Mouse (Mus musculus) CH12.LX (cell line): ENCODE measurements around the gene Sumo2. TPM values are rescaled to one million over a fixed set of nuclear protein-coding genes. Genes with fewer than 3 reads are reported as not detected.

Experiments used
- DNase-seq: peaks from one replicate; pipeline ENCODE4 v3.0.0-alpha.2; 2013; ENCODE audit errors: extremely low read depth
- H3K27ac ChIP-seq: 2 replicates; pipeline ENCODE4 v1.5.1; 2012; ENCODE audit warnings: low read depth, mild to moderate bottlenecking, control low read depth, moderate library complexity; ENCODE audit not compliant: insufficient read depth
- H3K27me3 ChIP-seq: replicated peaks from 2 replicates; pipeline ENCODE3; 2012; ENCODE audit warnings: inconsistent platforms
- H3K36me3 ChIP-seq, 2 experiments: replicated peaks in 1 of 2; 2 replicates each; pipeline versions ENCODE3 to v1.6.1; 2012; ENCODE audit warnings: inconsistent platforms in 1 of 2, low read length in 1 of 2, mild to moderate bottlenecking in 1 of 2, mixed read lengths in 1 of 2, moderate library complexity in 1 of 2; ENCODE audit not compliant: control insufficient read depth in 1 of 2, insufficient read depth in 1 of 2
- H3K4me1 ChIP-seq, 2 experiments: 2 replicates each; pipeline ENCODE4 v1.6.1; 2012; ENCODE audit warnings: inconsistent platforms in 1 of 2, moderate library complexity in 1 of 2; ENCODE audit not compliant: insufficient read depth in 2 of 2, control insufficient read depth in 1 of 2
- H3K4me2 ChIP-seq: 2 replicates; pipeline ENCODE4 v1.6.1; 2012; ENCODE audit warnings: low read depth, mild to moderate bottlenecking, control low read depth; ENCODE audit not compliant: poor library complexity, insufficient read depth, severe bottlenecking
- H3K4me3 ChIP-seq, 3 experiments: fragments of 150-350 bp in 1 of 3; sonication (generic) in 1 of 3; replicated peaks in 1 of 3; 2 replicates each; pipeline versions ENCODE3 to v1.5.1; 2011 to 2012; ENCODE audit warnings: low read depth in 2 of 3, low read length in 2 of 3, mild to moderate bottlenecking in 2 of 3, moderate library complexity in 2 of 3, control low read depth in 1 of 3, improper control_type of control experiment in 1 of 3, inconsistent platforms in 1 of 3, mixed read lengths in 1 of 3; ENCODE audit not compliant: poor library complexity in 1 of 3
- H3K79me2 ChIP-seq: replicated peaks from 2 replicates; pipeline ENCODE4 v1.6.1; 2012; ENCODE audit warnings: mild to moderate bottlenecking, moderate library complexity; ENCODE audit not compliant: control insufficient read depth, poor library complexity, insufficient read depth, severe bottlenecking; ENCODE audit errors: extremely low read depth
- H3K9ac ChIP-seq: 2 replicates; pipeline ENCODE4 v1.6.1; 2012; ENCODE audit warnings: low read depth, mild to moderate bottlenecking, control low read depth, moderate library complexity; ENCODE audit not compliant: insufficient read depth
- H3K9me3 ChIP-seq: replicated peaks from 2 replicates; pipeline ENCODE3; 2012; ENCODE audit warnings: low read length, inconsistent platforms, mixed read lengths
- BHLHE40 ChIP-seq: IDR thresholded peaks from 2 replicates; pipeline ENCODE4 v1.6.1; 2011; ENCODE audit warnings: mild to moderate bottlenecking, low read depth, low read length, improper control_type of control experiment
- CHD1 ChIP-seq: IDR thresholded peaks from 2 replicates; pipeline ENCODE4 v1.6.1; 2012; ENCODE audit warnings: low read depth, low read length, improper control_type of control experiment, inconsistent platforms
- CTCF ChIP-seq, 2 experiments: IDR thresholded peaks in 1 of 2; conservative IDR thresholded peaks in 1 of 2; 2 replicates each; pipeline ENCODE4 v1.5.1; 2011 to 2012; ENCODE audit warnings: low read depth in 2 of 2, low read length in 2 of 2, improper control_type of control experiment in 1 of 2, inconsistent platforms in 1 of 2, mild to moderate bottlenecking in 1 of 2, moderate library complexity in 1 of 2
- E2F4 ChIP-seq: IDR thresholded peaks from 2 replicates; pipeline ENCODE4 v1.6.1; 2011; ENCODE audit warnings: low read depth, low read length, improper control_type of control experiment; ENCODE audit not compliant: insufficient replicate concordance
- ELF1 ChIP-seq: IDR thresholded peaks from 2 replicates; pipeline ENCODE4 v1.6.1; 2014; ENCODE audit warnings: low read depth, mild to moderate bottlenecking, inconsistent platforms, low read length, improper control_type of control experiment
- EP300 ChIP-seq: IDR thresholded peaks from 2 replicates; pipeline ENCODE4 v1.6.1; 2011; ENCODE audit warnings: low read length, improper control_type of control experiment
- ETS1 ChIP-seq: conservative IDR thresholded peaks from 2 replicates; pipeline ENCODE4 v1.6.1; 2012; ENCODE audit warnings: low read depth, mild to moderate bottlenecking, inconsistent platforms, low read length, improper control_type of control experiment, moderate library complexity
- HCFC1 ChIP-seq: IDR thresholded peaks from 2 replicates; pipeline ENCODE4 v1.6.1; 2012; ENCODE audit warnings: low read depth, mild to moderate bottlenecking, inconsistent platforms, low read length, improper control_type of control experiment
- IRF4 ChIP-seq: IDR thresholded peaks from 2 replicates; pipeline ENCODE4 v1.6.1; 2014; ENCODE audit warnings: low read depth, mild to moderate bottlenecking, inconsistent platforms, low read length, improper control_type of control experiment
- JUN ChIP-seq: IDR thresholded peaks from 2 replicates; pipeline ENCODE4 v1.6.1; 2011; ENCODE audit warnings: low read depth, mild to moderate bottlenecking, low read length, improper control_type of control experiment, moderate library complexity; ENCODE audit not compliant: insufficient read depth
- KAT2A ChIP-seq: IDR thresholded peaks from 2 replicates; pipeline ENCODE4 v1.6.1; 2012; ENCODE audit warnings: low read length, improper control_type of control experiment, inconsistent platforms; ENCODE audit not compliant: insufficient replicate concordance
- MAFK ChIP-seq: IDR thresholded peaks from 2 replicates; pipeline ENCODE4 v1.6.1; 2011; ENCODE audit warnings: low read length, improper control_type of control experiment; ENCODE audit not compliant: insufficient replicate concordance
- MAX ChIP-seq: IDR thresholded peaks from 2 replicates; pipeline ENCODE4 v1.6.1; 2011; ENCODE audit warnings: low read length, improper control_type of control experiment
- MAZ ChIP-seq: IDR thresholded peaks from 2 replicates; pipeline ENCODE4 v1.6.1; 2012; ENCODE audit warnings: low read depth, mild to moderate bottlenecking, inconsistent platforms, low read length, improper control_type of control experiment, moderate library complexity
- MEF2A ChIP-seq: IDR thresholded peaks from 2 replicates; pipeline ENCODE4 v1.6.1; 2014; ENCODE audit warnings: low read depth, mild to moderate bottlenecking, inconsistent platforms, low read length, improper control_type of control experiment, borderline replicate concordance
- MXI1 ChIP-seq: IDR thresholded peaks from 2 replicates; pipeline ENCODE4 v1.6.1; 2011; ENCODE audit warnings: mild to moderate bottlenecking, low read depth, low read length, improper control_type of control experiment
- MYC ChIP-seq: IDR thresholded peaks from 2 replicates; pipeline ENCODE4 v1.6.1; 2011; ENCODE audit warnings: low read depth, mild to moderate bottlenecking, improper control_type of control experiment, low read length
- PAX5 ChIP-seq: IDR thresholded peaks from 2 replicates; pipeline ENCODE4 v1.6.1; 2012; ENCODE audit warnings: low read length, inconsistent platforms, mixed read lengths
- POLR2AphosphoS2 ChIP-seq: IDR thresholded peaks from 2 replicates; pipeline ENCODE4 v1.6.1; 2011; ENCODE audit warnings: low read depth, low read length, improper control_type of control experiment
- RCOR1 ChIP-seq: conservative IDR thresholded peaks from 2 replicates; pipeline ENCODE4 v1.6.1; 2012; ENCODE audit warnings: low read depth, mild to moderate bottlenecking, inconsistent platforms, low read length, improper control_type of control experiment
- SIN3A ChIP-seq: IDR thresholded peaks from 2 replicates; pipeline ENCODE4 v1.6.1; 2012; ENCODE audit warnings: low read length, improper control_type of control experiment, inconsistent platforms
- SMC3 ChIP-seq: IDR thresholded peaks from 2 replicates; pipeline ENCODE4 v1.6.1; 2011; ENCODE audit warnings: low read depth, low read length, improper control_type of control experiment
- TBP ChIP-seq: conservative IDR thresholded peaks from 2 replicates; pipeline ENCODE4 v1.6.1; 2011; ENCODE audit warnings: low read depth, low read length, improper control_type of control experiment
- TCF12 ChIP-seq: IDR thresholded peaks from 2 replicates; pipeline ENCODE4 v1.6.1; 2014; ENCODE audit warnings: low read depth, mild to moderate bottlenecking, inconsistent platforms, low read length, improper control_type of control experiment
- UBTF ChIP-seq: IDR thresholded peaks from 2 replicates; pipeline ENCODE4 v1.6.1; 2012; ENCODE audit warnings: low read depth, mild to moderate bottlenecking, inconsistent platforms, low read length, improper control_type of control experiment, moderate library complexity
- USF1 ChIP-seq: IDR thresholded peaks from 2 replicates; pipeline ENCODE4 v1.6.1; 2014; ENCODE audit warnings: low read depth, mild to moderate bottlenecking, inconsistent platforms, low read length, improper control_type of control experiment
- USF2 ChIP-seq: conservative IDR thresholded peaks from 2 replicates; pipeline ENCODE4 v1.6.1; 2011; ENCODE audit warnings: low read depth, low read length, improper control_type of control experiment
- ZC3H11A ChIP-seq: IDR thresholded peaks from 2 replicates; pipeline ENCODE4 v1.6.1; 2012; ENCODE audit warnings: low read depth, mild to moderate bottlenecking, inconsistent platforms, low read length, improper control_type of control experiment
- ZKSCAN1 ChIP-seq: IDR thresholded peaks from 2 replicates; pipeline ENCODE4 v1.6.1; 2012; ENCODE audit warnings: low read depth, inconsistent platforms, low read length, improper control_type of control experiment, borderline replicate concordance
- ZMIZ1 ChIP-seq: IDR thresholded peaks from 2 replicates; pipeline ENCODE4 v1.6.1; 2012; ENCODE audit warnings: low read depth, mild to moderate bottlenecking, inconsistent platforms, low read length, improper control_type of control experiment
- ZNF384 ChIP-seq: IDR thresholded peaks from 2 replicates; pipeline ENCODE4 v1.6.1; 2012; ENCODE audit warnings: low read depth, low read length, improper control_type of control experiment, inconsistent platforms
- dilution Hi-C: fragments of 300-500 bp; cut with MboI; formaldehyde crosslinking; loops from 2 replicates; pipeline ENCODE4 v1.14.3; 2020; ENCODE audit warnings: low sequenced_read_pairs; ENCODE audit not compliant: extremely low pct_unique_long_range_greater_than_20kb, extremely low pct_ligation_motif_present
- in situ Hi-C: fragments of 300-500 bp; cut with MboI; formaldehyde crosslinking; loops from 3 replicates; pipeline ENCODE4 v1.14.3; 2019; ENCODE audit warnings: low sequenced_read_pairs, low pct_ligation_motif_present, low pct_unique_long_range_greater_than_20kb, mixed read lengths
- polyA plus RNA-seq: library from polyadenylated mRNA; unstranded; fragments of >175 nt; gene quantifications from 2 replicates; pipeline ENCODE4 v1.2.1, GENCODE M21; 2012; ENCODE audit warnings: low read depth; ENCODE audit not compliant: insufficient read length
- total RNA-seq, 2 experiments: library from RNA; depleted of rRNA; stranded (reverse); fragments of 300-350 nt in 1 of 2; fragments of >200 nt in 1 of 2; gene quantifications; 2 replicates each; pipeline ENCODE4 v1.2.3; 2012 to 2014

The Sumo2 gene
- total and polyA plus RNA-seq, 3 experiments, result 480 to 1,752 (median 1,020) TPM

- Histone ChIP-seq H3K27ac (no peak overlapping the region), H3K9me3 (no peaks in the 10 kb centered on the region), H3K27me3 (no peaks in the 10 kb centered on the region), H3K36me3 (peaks cover 0 to 12% of the 10 kb centered on the region in 2 experiments), H3K4me1 (peaks cover 20 to 63% of the 10 kb centered on the region in 2 experiments)
- DNase-seq, result no peak
- in situ Hi-C loops, result no loop called here
- no peak for TF ChIP-seq E2F4
- TF ChIP-seq ELF1, result no peak
- TF ChIP-seq MAX, result no peak
- TF ChIP-seq CHD1, result 0 out of 2 replicates have a peak, but pooled peaks have one; percentile 15
- TF ChIP-seq SMC3, result no peak
- no peak for TF ChIP-seq PAX5
- TF ChIP-seq, all 38 proteins: peak for 1
- Histone ChIP-seq H3K79me2 (peaks cover 41% of the 10 kb centered on the region), H3K9ac (no peak overlapping the region; the same call in 1 of the 2 replicates), H3K4me3 (no peak overlapping the region), H3K4me2 (no peak overlapping the region; the same call in 1 of the 2 replicates)
- dilution Hi-C loops, result no loop called here
Observed at GRCm38 (mm10) chr11:115515021-115515420, 21.1 kb downstream of the Sumo2 start.

- Histone ChIP-seq H3K9me3 (no peaks in the 10 kb centered on the region), H3K4me1 (peaks cover 24 to 60% of the 10 kb centered on the region in 2 experiments), H3K36me3 (peaks cover 0 to 16% of the 10 kb centered on the region in 2 experiments), H3K4me2 (peak within 1 kb of the TSS; percentile 99), H3K27ac (peak within 1 kb of the TSS; percentile 65), H3K9ac (peak within 1 kb of the TSS; percentile 90), H3K4me3 (peak within 1 kb of the TSS; percentile 84 to 96 (median 96)), H3K27me3 (no peaks in the 10 kb centered on the region), H3K79me2 (peaks cover 49% of the 10 kb centered on the region)
- in situ Hi-C loops (no loop called here), dilution Hi-C loops (no loop called here)
- peak; percentile 99 for DNase-seq
- TF ChIP-seq MEF2A (peak; percentile 58; the same call in 1 of the 2 replicates), HCFC1 (no peak; the same call in none of the 2 replicates), BHLHE40 (no peak; the same call in 1 of the 2 replicates), USF2 (no peak), CTCF (conservative IDR thresholded peaks at IDR 0.05 in 1 of 2, IDR thresholded peaks at IDR 0.05 in 1 of 2; ENCODE audit: low read depth in 2 of 2, low read length in 2 of 2) (no peak), CHD1 (peak; percentile 55; the same call in 1 of the 2 replicates), MYC (peak; percentile 73), ZC3H11A (no peak), TBP (peak; percentile 99), SIN3A (peak; percentile 96), MAZ (peak; percentile 68; the same call in 1 of the 2 replicates), RCOR1 (peak; percentile 82; the same call in 1 of the 2 replicates), ETS1 (0 out of 2 replicates have a peak, but pooled peaks have one; percentile 5), TCF12 (peak; percentile 99), UBTF (0 out of 2 replicates have a peak, but pooled peaks have one; percentile 25), EP300 (no peak), POLR2AphosphoS2 (peak; percentile 99), ZKSCAN1 (no peak), IRF4 (peak; percentile 60), USF1 (no peak), KAT2A (peak; percentile 70; the same call in 1 of the 2 replicates), SMC3 (no peak), MXI1 (peak; percentile 97), MAX (peak; percentile 92), MAFK (no peak), E2F4 (peak; percentile 87; the same call in 1 of the 2 replicates), ZMIZ1 (peak; percentile 100), JUN (no peak; the same call in 1 of the 2 replicates), ZNF384 (no peak), ELF1 (peak; percentile 85)
Observed at GRCm38 (mm10) chr11:115514238-115514663, 21.8 kb downstream of the Sumo2 start, which contains the start of gene Jpt1. Gene Jpt1 (minus strand): TSS chr11:115514387.
